In the genomic region with DNA sequence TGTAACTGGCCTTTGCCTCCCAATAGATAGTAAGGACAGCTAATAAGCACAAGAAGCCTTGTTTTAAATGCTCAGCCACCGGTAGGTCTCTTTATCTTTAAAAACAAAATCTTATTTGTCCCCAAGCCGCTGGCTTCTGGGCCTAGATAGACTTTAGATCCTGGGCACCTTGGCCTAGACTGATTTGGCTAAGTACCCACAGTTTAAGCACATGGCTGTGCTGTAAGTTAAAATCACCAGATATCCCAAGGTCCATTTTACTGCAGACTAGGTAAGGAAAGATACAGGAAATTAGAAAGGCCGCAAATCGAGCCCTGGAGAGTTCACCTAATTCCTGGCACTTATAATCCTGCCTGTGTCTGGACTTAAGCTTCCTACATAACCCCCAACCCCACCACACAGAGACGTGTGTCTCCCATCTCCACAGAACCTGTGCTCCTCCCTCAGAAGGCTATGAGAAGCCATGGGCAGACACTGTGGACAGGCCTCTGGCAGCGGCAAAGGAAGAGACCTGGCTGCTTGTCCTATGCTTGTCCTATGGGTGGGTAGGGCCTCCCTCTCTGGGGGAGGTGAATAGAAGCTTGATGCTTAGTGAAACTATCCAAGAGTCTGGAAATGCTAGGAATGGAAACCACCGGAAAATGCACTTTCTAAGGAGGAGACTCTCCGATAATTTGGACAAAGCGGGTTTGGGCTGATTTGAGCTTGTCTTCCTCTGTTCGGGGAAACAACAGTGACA, we compare ENCODE assay signal across 18 mouse cellular contexts. TPM values are rescaled to one million over a fixed set of nuclear protein-coding genes. Genes with fewer than 3 reads are reported as not detected.
DNase-seq lines count a peak whose midpoint lies in the region; ATAC-seq and TF ChIP-seq lines count a peak whose summit lies in the region.
"Had no signal": no experiment of that assay in that cellular context is flagged by ENCODE, and none has a peak within 500 bp of the region (broad histone marks: within the 10 kb centered on the region; RNA-seq: fewer than 3 reads in every experiment).

No protein-coding gene starts in this region.

- ATAC-seq in forebrain, embryonic 13.5 days: no peak
- no peak for ATAC-seq in lung, embryonic 14.5 days (ENCODE audit: insufficient read depth)
- no peak for ATAC-seq in hindbrain, embryonic 15.5 days (ENCODE audit: low FRiP score, low read depth)
- ATAC-seq in inflammation-experienced regulatory T-cells, adult 6 months: no peak
- ATAC-seq: CD4-positive, CD25-positive, alpha-beta regulatory T cell, adult 4 months; Patski had no signal

- no peaks in the 10 kb centered on the region for H3K36me3 ChIP-seq in forebrain, embryonic 13.5 days (ENCODE audit: poor library complexity, severe bottlenecking)
- no peaks in the 10 kb centered on the region for H3K36me3 ChIP-seq in forebrain, embryonic 10.5 days (replicated peaks)
- no peaks in the 10 kb centered on the region for H3K36me3 ChIP-seq in lung, embryonic 14.5 days (ENCODE audit: insufficient read depth)
- H3K36me3 ChIP-seq in hindbrain, embryonic 15.5 days: no peaks in the 10 kb centered on the region
- no peaks in the 10 kb centered on the region for H3K36me3 ChIP-seq in small intestine, adult 2 months (ENCODE audit: control insufficient read depth, insufficient read depth, low read length)
- H3K36me3 ChIP-seq: kidney, embryonic 15.5 days; liver, embryonic 15.5 days had no signal

- H3K27me3 ChIP-seq in forebrain, embryonic 13.5 days: peaks cover 83% of the 10 kb centered on the region
- peaks cover 100% of the 10 kb centered on the region for H3K27me3 ChIP-seq in forebrain, embryonic 10.5 days (ENCODE audit: poor library complexity, severe bottlenecking)
- H3K27me3 ChIP-seq in lung, embryonic 14.5 days (ENCODE audit: insufficient read depth, low read length): peaks cover 83% of the 10 kb centered on the region
- peaks cover 67% of the 10 kb centered on the region for H3K27me3 ChIP-seq in hindbrain, embryonic 15.5 days
- H3K27me3 ChIP-seq in small intestine, adult 2 months (ENCODE audit: control insufficient read depth, insufficient read depth, low read length): no peaks in the 10 kb centered on the region
- H3K27me3 ChIP-seq: Patski had no signal

- no peak for TF ChIP-seq POLR2A in small intestine, adult 2 months (IDR thresholded peaks at IDR 0.05; ENCODE audit: low read depth, low read length)

- H3K9ac ChIP-seq in forebrain, embryonic 13.5 days: peak overlapping the region; percentile 57
- H3K9ac ChIP-seq in lung, embryonic 14.5 days: no peak overlapping the region; the same call in 1 of the 2 replicates
- H3K9ac ChIP-seq in hindbrain, embryonic 15.5 days: no peak overlapping the region
- H3K9ac ChIP-seq: kidney, embryonic 15.5 days; liver, embryonic 15.5 days had no signal

- peak overlapping the region; percentile 97 for H3K27ac ChIP-seq in forebrain, embryonic 13.5 days
- no peak overlapping the region for H3K27ac ChIP-seq in forebrain, embryonic 10.5 days
- no peak overlapping the region for H3K27ac ChIP-seq in lung, embryonic 14.5 days (ENCODE audit: low read depth)
- peak overlapping the region; percentile 77 for H3K27ac ChIP-seq in hindbrain, embryonic 15.5 days (replicated peaks)
- H3K27ac ChIP-seq in small intestine, adult 2 months (ENCODE audit: insufficient read depth, low read depth, low read length): 0 out of 2 replicates have a peak overlapping the region, but pooled peaks have one; percentile 15
- H3K27ac ChIP-seq: kidney, embryonic 15.5 days; liver, embryonic 15.5 days had no signal

- peaks cover 93% of the 10 kb centered on the region for H3K4me1 ChIP-seq in forebrain, embryonic 13.5 days
- H3K4me1 ChIP-seq in forebrain, embryonic 10.5 days: peaks cover 68% of the 10 kb centered on the region
- peaks cover 33% of the 10 kb centered on the region for H3K4me1 ChIP-seq in lung, embryonic 14.5 days (ENCODE audit: insufficient read depth)
- peaks cover 48% of the 10 kb centered on the region for H3K4me1 ChIP-seq in hindbrain, embryonic 15.5 days (replicated peaks)
- H3K4me1 ChIP-seq in small intestine, adult 2 months (ENCODE audit: control insufficient read depth, insufficient read depth, insufficient read length, low read length): peaks cover 13% of the 10 kb centered on the region

- H3K9me3 ChIP-seq in forebrain, embryonic 13.5 days (replicated peaks): no peaks in the 10 kb centered on the region
- H3K9me3 ChIP-seq in forebrain, embryonic 10.5 days: no peaks in the 10 kb centered on the region
- H3K9me3 ChIP-seq in lung, embryonic 14.5 days (ENCODE audit: low read depth, low read length): no peaks in the 10 kb centered on the region
- no peaks in the 10 kb centered on the region for H3K9me3 ChIP-seq in hindbrain, embryonic 15.5 days
- H3K9me3 ChIP-seq: kidney, embryonic 15.5 days; liver, embryonic 15.5 days; megakaryocyte, embryonic 14.5 days had no signal

- H3K4me3 ChIP-seq in forebrain, embryonic 13.5 days: no peak overlapping the region; the same call in 1 of the 2 replicates
- H3K4me3 ChIP-seq in forebrain, embryonic 10.5 days: no peak overlapping the region
- H3K4me3 ChIP-seq in lung, embryonic 14.5 days (ENCODE audit: low read depth, low read length): no peak overlapping the region
- H3K4me3 ChIP-seq in hindbrain, embryonic 15.5 days: no peak overlapping the region
- H3K4me3 ChIP-seq in small intestine, adult 2 months (ENCODE audit: low read depth, low read length): no peak overlapping the region
- H3K4me3 ChIP-seq: erythroblast, embryonic 14.5 days; kidney, embryonic 15.5 days; liver, embryonic 15.5 days; megakaryocyte, embryonic 14.5 days had no signal

- no peak for DNase-seq in forebrain, embryonic 10.5 days (ENCODE audit: extremely low spot score, low spot score)
- DNase-seq in lung, embryonic 14.5 days: peak; percentile 26
- DNase-seq in lung, postnatal 10 days: no peak
- DNase-seq in retina, embryonic 14.5 days (ENCODE audit: low spot score): no peak
- DNase-seq: adrenal gland, postnatal 10 days; cerebellum, adult 11 months; layer of hippocampus, postnatal 36 days; thymus, adult 18-20 months had no signal

- no peak for TF ChIP-seq CTCF in lung, embryonic 14.5 days (IDR thresholded peaks at IDR 0.05; ENCODE audit: low read depth)
- TF ChIP-seq CTCF in small intestine, adult 2 months (IDR thresholded peaks at IDR 0.05; ENCODE audit: extremely low read depth, insufficient read length, insufficient replicate concordance, low read depth, low read length): no peak

- peak overlapping the region; percentile 56 for H3K4me2 ChIP-seq in forebrain, embryonic 13.5 days
- H3K4me2 ChIP-seq in lung, embryonic 14.5 days: peak overlapping the region; percentile 18; the same call in 1 of the 2 replicates
- H3K4me2 ChIP-seq in hindbrain, embryonic 15.5 days: peak overlapping the region; percentile 34
- H3K4me2 ChIP-seq: kidney, embryonic 15.5 days; liver, embryonic 15.5 days had no signal

- 26% methylated on average over 10 of the region's 10 CpGs for WGBS in forebrain, embryonic 13.5 days
- WGBS in forebrain, embryonic 10.5 days: 3% methylated on average over 10 of the region's 10 CpGs
- 58% methylated on average over 10 of the region's 10 CpGs for WGBS in lung, embryonic 14.5 days
- 28% methylated on average over 10 of the region's 10 CpGs for WGBS in hindbrain, embryonic 15.5 days
- 70% methylated on average over 10 of the region's 10 CpGs for WGBS in small intestine, adult 2 months

RNA-seq across cellular contexts. Expression of a gene that starts 22.1 kb away (rescaled TPM):
- polyA plus RNA-seq in forebrain, embryonic 13.5 days (2015; fragmentation: Nextera tagmentation; extraction: Ambion mirVana): 127 and 145 TPM in 2 replicates
- polyA plus RNA-seq in forebrain, embryonic 10.5 days (2016; fragmentation: Nextera tagmentation; extraction: Ambion mirVana): 0.46 and 1.8 TPM in 2 replicates
- polyA plus RNA-seq in lung, embryonic 14.5 days (2014; fragmentation: Nextera tagmentation; extraction: Ambion mirVana): 42.3 and 44.1 TPM in 2 replicates
- 71.2 and 87.6 TPM in 2 replicates for polyA plus RNA-seq in hindbrain, embryonic 15.5 days (2015; fragmentation: Nextera tagmentation; extraction: Ambion mirVana)
- 22.3 and 26.1 TPM in 2 replicates for polyA plus RNA-seq in small intestine, adult 2 months (2012; rRNA removed)
- 1 to 10 TPM in 2 of 3 experiments, under 1 TPM in 1; 0.92 to 6.3 (median 3.1) TPM for polyA plus RNA-seq in inflammation-experienced regulatory T-cells, adult 6 months (2017; shearing (Covaris generic))

RNA-seq across cellular contexts. Expression of a gene that starts 44.6 kb away (rescaled TPM):
- polyA plus RNA-seq in forebrain, embryonic 13.5 days (2015; fragmentation: Nextera tagmentation; extraction: Ambion mirVana): 7.3 and 8.2 TPM in 2 replicates
- 2.9 and 3.5 TPM in 2 replicates for polyA plus RNA-seq in forebrain, embryonic 10.5 days (2016; fragmentation: Nextera tagmentation; extraction: Ambion mirVana)
- 4.5 and 4.6 TPM in 2 replicates for polyA plus RNA-seq in lung, embryonic 14.5 days (2014; fragmentation: Nextera tagmentation; extraction: Ambion mirVana)
- 14.0 and 15.1 TPM in 2 replicates for polyA plus RNA-seq in hindbrain, embryonic 15.5 days (2015; fragmentation: Nextera tagmentation; extraction: Ambion mirVana)
- 0.98 and 2.1 TPM in 2 replicates for polyA plus RNA-seq in small intestine, adult 2 months (2012; rRNA removed)
- 1 to 10 TPM; 4.7 to 5.6 (median 5.4) TPM for polyA plus RNA-seq in inflammation-experienced regulatory T-cells, adult 6 months (2017; shearing (Covaris generic))

RNA-seq across cellular contexts. Expression of a gene that starts 53.3 kb away (rescaled TPM):
- polyA plus RNA-seq in forebrain, embryonic 13.5 days (2015; fragmentation: Nextera tagmentation; extraction: Ambion mirVana): 42.6 and 47.0 TPM in 2 replicates
- 49.1 and 49.6 TPM in 2 replicates for polyA plus RNA-seq in forebrain, embryonic 10.5 days (2016; fragmentation: Nextera tagmentation; extraction: Ambion mirVana)
- 44.2 and 45.0 TPM in 2 replicates for polyA plus RNA-seq in lung, embryonic 14.5 days (2014; fragmentation: Nextera tagmentation; extraction: Ambion mirVana)
- polyA plus RNA-seq in hindbrain, embryonic 15.5 days (2015; fragmentation: Nextera tagmentation; extraction: Ambion mirVana): 39.7 and 40.6 TPM in 2 replicates
- 50.5 and 64.1 TPM in 2 replicates for polyA plus RNA-seq in small intestine, adult 2 months (2012; rRNA removed)
- 10 to 100 TPM; 14.6 to 16.7 (median 16.1) TPM for polyA plus RNA-seq in inflammation-experienced regulatory T-cells, adult 6 months (2017; shearing (Covaris generic))

RNA-seq across cellular contexts. Expression of a gene that starts 55.3 kb away (rescaled TPM):
- polyA plus RNA-seq in forebrain, embryonic 13.5 days (2015; fragmentation: Nextera tagmentation; extraction: Ambion mirVana): 3.7 and 3.8 TPM in 2 replicates
- 1.3 and 2.1 TPM in 2 replicates for polyA plus RNA-seq in forebrain, embryonic 10.5 days (2016; fragmentation: Nextera tagmentation; extraction: Ambion mirVana)
- polyA plus RNA-seq in lung, embryonic 14.5 days (2014; fragmentation: Nextera tagmentation; extraction: Ambion mirVana): 2.7 and 2.8 TPM in 2 replicates
- polyA plus RNA-seq in hindbrain, embryonic 15.5 days (2015; fragmentation: Nextera tagmentation; extraction: Ambion mirVana): 1.2 and 1.7 TPM in 2 replicates
- polyA plus RNA-seq in small intestine, adult 2 months (2012; rRNA removed): 0.30 TPM in 2 replicates
- 10 to 100 TPM; 11.7 to 25.0 (median 21.7) TPM for polyA plus RNA-seq in inflammation-experienced regulatory T-cells, adult 6 months (2017; shearing (Covaris generic))

Comparison
In these comparisons a context has a peak if more than half of its experiments do, and no peak if none do; other contexts are left out.
1. H3K27ac ChIP-seq: peak in forebrain, embryonic 13.5 days (single experiment), hindbrain, embryonic 15.5 days (single experiment) and small intestine, adult 2 months (single experiment); none in forebrain, embryonic 10.5 days (single experiment) and lung, embryonic 14.5 days (single experiment).
2. Peak in every context shown above with its lines, with median percentiles within 50 percentile points of each other: H3K4me2 ChIP-seq.